Mouse (Mus musculus) heart, adult 2 months (tissue): ENCODE results near the gene Ola1.

Experiments used
- CTCF ChIP-seq: fragments of 200-600 bp; IDR thresholded peaks from 2 replicates; pipeline ENCODE4 v1.8.1; 2022; ENCODE audit warnings: antibody characterized with exemption, mild to moderate bottlenecking, moderate library complexity
- POLR2A ChIP-seq: fragments of 200-500 bp; IDR thresholded peaks from 2 replicates; pipeline ENCODE4 v1.6.1; 2011; ENCODE audit warnings: mild to moderate bottlenecking, low read depth, low read length, control low read depth; ENCODE audit not compliant: insufficient read depth

GRCm38 (mm10) chr2:73107089-73107488 is 111.6 kb downstream of the Ola1 start:
- TF ChIP-seq CTCF (no peak), POLR2A (no peak)
